Mouse (Mus musculus): ENCODE data around the gene Golph3l. TPM values are rescaled to one million over a fixed set of nuclear protein-coding genes. Genes with fewer than 3 reads are reported as not detected.
"Not testable (repeated sequence)": the region's sequence is repeated elsewhere in the genome, so short reads cannot be mapped to it uniquely, and the experiment has no call there.

The Golph3l gene
- total RNA-seq, 2 experiments from 2014 or later: 41.0 to 48.4 TPM

DNA sequence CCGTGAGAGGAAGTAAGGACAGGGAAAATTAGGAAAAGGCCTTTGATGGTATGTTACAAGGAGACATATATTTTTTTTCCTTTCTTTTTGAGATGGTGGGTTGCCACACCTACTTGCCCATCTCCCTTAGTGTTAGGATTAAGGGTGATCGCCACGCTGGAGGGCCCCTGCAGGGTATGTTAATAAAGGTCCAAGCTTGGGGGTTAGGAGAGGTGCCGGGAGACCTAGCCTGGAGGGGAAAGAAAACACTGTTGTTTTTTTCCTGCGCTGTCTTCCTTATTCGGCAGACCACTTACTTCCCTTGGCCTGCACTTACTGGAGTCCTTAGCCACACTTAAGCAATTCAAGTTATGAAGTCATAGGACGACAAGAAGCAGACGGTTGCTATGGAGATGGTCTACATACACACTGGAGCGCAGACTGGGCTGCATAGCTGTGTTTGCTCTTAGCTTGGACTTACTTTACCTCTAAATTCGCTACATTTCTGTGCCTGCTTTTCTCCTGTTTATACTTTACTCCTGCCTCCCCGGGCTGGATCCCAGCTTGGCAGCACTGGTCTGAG, 64.8 kb downstream of the Golph3l start:
- peak; percentile 56 for ATAC-seq (replicated peaks; ENCODE audit: poor library complexity, severe bottlenecking)

DNA sequence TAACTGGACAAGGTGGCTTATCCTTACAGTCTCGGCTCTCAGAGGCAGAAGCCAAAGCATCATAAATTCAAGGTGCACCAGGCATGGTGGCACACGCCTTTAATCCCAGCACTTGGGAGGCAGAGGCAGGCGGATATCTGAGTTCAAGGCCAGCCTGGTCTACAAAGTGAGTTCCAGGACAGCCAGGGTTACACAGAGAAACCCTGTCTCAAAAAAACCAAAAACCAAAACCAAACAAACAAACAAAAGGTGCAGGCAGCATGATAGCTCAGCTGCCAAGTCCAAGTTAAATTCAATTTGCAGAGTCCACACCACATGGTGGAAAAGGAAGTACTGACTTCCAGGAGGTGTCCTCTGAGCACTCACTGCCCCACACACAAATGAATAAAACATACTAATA, 65.6 kb downstream of the Golph3l start:
- not testable (repeated sequence) for ATAC-seq (replicated peaks; ENCODE audit: poor library complexity, severe bottlenecking)

DNA sequence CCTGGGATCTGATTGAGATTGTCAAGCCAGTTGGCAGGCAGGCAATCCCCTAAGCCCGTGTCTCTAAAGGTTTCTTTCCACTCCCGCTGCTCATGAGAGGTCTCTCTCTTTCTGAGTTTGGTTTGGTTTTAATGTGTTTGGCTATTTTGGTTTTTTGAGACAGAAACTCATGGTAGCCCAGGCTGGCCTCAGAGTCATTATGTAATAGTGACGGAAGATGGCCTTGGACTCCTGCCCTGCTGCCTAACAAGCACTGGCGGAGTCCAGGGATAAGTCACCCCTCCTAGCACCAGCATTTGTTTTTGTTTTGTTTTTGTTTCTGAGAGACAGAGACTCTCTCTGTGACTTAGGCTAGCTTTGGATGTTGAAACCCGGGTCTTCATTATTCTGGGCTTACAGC, 66.7 kb downstream of the Golph3l start:
- no peak for ATAC-seq (replicated peaks; ENCODE audit: poor library complexity, severe bottlenecking)

DNA sequence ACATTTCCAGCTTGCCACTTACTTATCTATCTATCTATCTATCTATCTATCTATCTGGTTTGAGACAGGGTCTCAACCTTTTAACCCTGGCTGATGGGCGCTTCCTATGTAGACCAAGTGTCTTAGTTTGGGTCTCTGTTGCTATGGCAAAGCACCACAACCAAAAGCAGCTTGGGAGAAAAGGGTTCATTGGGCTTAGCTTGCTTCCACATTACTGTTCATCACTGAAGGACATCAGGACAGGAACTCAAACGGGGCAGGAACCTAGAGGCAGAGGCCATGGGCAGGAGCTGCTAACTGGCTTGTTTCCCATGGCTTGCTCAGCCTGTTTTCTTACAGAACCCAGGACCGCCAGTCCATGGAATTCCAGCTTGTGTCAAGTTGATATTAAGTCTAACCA, 68.4 kb downstream of the Golph3l start:
- no peak for ATAC-seq (replicated peaks; ENCODE audit: poor library complexity, severe bottlenecking)

DNA sequence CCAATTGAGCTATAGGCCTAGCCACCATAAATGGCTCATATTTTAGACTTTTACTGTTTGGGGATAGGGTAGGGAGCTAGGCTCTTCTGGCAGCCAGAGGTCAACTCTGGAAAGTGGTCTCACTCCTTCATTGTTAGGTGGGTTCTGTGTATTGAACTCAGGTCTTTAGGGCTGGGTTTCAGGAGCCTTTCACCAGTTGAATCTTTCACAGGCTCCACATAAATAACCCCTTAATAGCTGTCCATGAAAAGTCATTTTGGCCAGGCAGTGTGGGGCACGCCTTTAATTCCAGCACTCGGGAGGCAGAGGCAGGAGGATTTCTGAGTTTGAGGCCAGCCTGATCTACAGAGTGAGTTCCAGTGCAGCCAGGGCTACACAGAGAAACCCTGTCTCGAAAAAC, 69.0 kb downstream of the Golph3l start:
- ATAC-seq (replicated peaks; ENCODE audit: poor library complexity, severe bottlenecking): no peak

DNA sequence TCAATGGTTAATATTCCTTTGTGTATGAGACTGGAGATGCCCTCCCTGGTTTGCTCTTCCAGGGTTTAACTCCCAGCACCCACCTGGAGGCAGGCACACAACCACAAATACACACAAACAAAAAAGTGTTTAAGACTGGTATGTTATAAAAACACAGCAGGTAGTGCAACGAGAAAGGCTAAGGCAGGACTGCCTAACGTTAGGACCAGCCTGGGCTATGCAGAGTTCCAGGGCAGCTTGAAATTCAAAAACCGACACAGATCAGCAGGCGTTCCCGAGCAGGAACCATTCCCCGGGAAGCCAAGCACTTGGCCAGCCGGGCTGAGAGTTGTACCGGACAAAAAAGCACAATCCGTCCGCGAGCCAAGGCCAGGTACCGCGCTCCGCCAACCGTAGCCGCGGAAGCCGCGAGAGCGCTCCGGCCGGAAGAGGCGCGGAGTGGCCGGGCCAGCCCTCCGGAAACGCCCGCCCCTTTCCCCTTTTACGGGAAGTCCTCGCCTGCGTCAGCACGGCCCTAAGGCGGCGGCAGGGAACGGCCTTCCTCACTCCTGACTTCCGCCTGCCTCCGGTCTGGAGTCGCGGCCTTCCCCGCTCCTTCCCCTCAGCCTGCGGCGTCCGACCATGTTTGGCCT, 69.6 kb downstream of the Golph3l start, which contains the start of gene Mcl1:
TSS of gene Mcl1 (plus strand) at position 553 of the 632 bp plus-strand sequence.
- ATAC-seq (replicated peaks; ENCODE audit: poor library complexity, severe bottlenecking): peak; percentile 74

DNA sequence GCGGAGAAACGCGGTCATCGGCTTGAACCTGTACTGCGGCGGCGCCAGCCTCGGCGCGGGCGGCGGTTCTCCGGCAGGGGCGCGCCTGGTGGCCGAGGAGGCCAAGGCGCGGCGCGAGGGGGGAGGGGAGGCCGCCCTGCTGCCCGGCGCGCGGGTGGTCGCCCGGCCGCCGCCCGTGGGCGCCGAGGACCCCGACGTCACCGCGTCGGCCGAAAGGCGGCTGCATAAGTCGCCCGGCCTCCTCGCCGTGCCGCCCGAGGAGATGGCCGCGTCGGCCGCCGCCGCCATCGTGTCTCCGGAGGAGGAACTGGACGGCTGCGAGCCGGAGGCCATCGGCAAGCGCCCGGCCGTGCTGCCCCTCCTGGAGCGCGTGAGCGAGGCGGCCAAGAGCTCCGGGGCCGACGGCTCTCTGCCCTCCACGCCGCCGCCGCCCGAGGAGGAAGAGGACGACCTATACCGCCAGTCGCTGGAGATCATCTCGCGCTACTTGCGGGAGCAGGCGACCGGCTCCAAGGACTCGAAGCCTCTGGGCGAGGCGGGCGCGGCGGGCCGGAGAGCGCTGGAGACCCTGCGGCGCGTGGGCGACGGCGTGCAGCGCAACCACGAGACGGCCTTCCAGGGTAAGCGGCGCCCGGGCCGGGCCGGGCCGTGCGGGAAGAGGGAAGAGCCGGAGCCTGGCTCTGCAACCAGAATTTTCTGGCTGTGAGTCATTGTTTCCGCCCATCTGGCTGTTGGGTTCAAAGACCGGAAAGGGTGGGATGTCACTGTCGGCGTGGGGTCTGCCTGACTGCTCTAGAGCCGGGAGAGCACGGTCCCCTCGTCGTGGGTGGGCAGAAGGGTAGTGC, 70.4 kb downstream of the Golph3l start:
- ATAC-seq (replicated peaks; ENCODE audit: poor library complexity, severe bottlenecking): peak; percentile 38

DNA sequence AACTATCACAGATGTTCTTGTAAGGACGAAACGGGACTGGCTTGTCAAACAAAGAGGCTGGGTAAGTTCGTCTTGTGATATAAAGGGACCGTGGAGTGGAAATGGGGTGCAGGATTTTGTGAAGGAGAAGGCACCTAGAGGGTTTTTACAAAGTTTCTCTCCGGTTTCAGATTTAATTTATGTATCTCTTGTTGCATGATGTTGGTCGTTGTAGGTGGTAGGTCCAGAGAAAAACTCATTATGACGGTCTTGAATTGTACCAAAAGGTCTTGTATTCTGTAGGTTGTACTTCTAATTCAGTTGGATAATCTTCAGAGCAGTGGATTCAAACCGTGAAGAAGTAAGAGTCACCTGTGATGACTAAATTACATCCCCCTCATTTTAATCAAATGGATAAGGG, 71.2 kb downstream of the Golph3l start:
- ATAC-seq (replicated peaks; ENCODE audit: poor library complexity, severe bottlenecking): no peak

DNA sequence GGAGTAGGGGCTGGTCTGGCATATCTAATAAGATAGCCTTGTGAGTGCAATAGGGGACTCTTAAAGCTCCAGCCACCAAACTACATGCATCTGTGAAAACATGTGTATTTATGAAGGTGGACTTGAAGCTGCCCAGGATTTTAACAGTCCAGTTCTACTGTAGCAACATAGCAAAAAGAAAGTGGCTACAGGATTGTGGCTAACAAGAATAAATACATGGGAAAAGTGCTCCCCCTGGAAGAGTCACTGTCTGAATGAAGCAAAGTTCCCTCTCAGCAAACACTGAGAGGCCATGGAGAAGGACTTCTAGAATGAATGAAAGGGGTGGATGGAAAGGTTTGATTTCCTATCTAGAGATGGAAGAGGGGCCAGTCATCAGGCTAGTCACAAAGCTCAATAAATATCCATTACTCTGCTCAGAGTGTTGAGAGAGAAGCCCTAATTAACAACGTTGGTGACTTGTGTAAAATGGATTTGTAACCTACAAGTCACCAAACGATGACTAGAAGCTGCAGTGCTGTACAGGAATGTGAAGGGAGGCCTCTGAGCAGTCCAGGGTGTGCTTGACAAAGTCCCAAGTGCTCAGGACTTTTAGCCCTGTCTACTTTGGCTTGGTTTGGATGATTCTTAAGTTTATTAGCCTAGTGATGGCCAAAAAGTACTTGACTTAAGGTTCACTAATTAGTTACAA, 72.2 kb downstream of the Golph3l start:
- ATAC-seq (replicated peaks; ENCODE audit: poor library complexity, severe bottlenecking): no peak

DNA sequence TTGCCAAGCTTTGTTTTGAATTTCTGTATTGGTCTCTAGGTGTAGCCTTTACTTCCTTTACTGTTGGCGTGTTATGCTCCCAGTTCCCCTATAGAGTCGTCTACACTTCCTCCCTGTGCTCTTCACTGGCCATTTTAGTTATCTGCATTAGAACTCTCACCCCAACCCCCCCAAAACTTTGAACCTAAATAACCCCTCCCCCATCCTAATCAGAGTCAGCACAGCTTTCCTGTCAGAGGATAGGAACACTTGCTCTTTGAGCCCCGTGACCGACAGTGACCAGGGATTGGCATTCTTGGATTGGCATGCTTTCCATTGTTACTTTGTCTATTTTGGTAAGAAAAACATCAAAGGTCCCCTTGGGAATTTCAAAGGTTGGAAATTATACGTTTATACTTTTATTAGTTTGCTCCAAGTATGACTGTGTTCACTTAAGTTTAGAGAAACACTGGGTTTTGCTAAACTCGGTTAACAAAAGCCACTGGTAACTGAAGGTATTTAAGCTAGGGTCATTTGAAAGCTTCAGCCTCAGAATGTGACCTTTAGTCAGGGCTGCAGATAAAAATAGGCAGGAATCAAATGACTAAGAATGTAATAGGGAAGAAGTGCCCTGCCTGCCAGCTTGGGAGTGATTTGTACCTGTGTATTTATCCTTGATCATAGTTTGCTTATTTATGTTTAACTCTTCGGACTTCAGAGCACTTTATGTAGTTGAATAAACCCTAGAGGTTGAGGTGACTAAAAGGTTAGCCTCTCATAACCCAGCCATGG, 73.4 kb downstream of the Golph3l start:
- no peak for ATAC-seq (replicated peaks; ENCODE audit: poor library complexity, severe bottlenecking)

DNA sequence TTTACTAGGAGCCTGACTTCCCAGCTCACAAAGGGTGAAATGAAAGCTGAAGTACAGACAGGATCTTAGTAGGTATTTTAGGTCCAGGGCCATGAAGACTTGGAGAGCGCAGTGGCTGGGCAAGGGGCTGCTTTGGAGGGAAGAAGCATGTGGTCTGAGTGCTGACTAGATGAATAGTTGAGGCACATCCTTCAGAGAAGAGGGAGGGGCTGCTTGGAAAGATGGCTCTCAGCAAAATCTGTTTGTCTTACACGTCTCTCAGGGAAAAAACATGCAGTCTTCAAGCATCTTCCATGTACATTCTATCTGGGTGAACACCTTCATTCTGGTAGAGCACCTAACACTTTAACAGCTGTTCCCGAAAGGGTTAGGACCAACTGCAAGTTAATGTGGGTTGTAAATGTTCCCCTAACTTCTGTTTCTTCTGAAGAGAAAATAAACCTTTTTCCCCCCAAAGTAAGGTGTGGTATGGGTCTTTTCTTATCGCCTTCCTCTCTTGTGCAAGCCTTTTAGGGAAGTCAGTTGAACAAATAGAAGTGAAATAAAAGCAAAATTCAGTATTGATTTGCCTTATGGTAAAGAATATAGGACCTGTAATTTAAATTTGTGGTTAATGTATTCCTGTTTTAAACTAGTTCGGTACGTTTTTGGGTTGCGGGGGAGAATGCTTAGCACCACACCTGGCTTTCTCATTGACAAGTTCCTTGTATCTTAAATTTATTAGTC, 74.2 kb downstream of the Golph3l start:
- ATAC-seq (replicated peaks; ENCODE audit: poor library complexity, severe bottlenecking): no peak

DNA sequence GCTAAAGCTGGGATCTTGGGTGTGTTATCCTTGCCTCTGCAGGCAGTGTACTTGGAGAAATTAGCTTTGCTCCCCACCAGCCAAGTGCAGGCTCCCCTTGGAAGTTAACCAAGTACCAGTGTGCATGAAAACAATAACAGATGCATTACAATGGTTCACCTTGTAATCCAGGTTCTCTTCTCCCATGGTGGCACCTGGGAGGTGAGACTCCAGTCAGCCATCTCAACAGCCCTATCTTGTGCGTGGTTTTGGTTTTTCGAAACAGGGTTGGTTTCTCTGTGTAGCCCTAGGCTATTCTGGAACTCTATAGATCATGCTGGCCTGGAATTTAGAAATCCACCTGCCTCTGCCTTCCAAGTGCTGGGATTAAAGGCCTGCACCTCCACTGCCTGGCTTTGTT, 74.8 kb downstream of the Golph3l start:
- ATAC-seq (replicated peaks; ENCODE audit: poor library complexity, severe bottlenecking): no peak

DNA sequence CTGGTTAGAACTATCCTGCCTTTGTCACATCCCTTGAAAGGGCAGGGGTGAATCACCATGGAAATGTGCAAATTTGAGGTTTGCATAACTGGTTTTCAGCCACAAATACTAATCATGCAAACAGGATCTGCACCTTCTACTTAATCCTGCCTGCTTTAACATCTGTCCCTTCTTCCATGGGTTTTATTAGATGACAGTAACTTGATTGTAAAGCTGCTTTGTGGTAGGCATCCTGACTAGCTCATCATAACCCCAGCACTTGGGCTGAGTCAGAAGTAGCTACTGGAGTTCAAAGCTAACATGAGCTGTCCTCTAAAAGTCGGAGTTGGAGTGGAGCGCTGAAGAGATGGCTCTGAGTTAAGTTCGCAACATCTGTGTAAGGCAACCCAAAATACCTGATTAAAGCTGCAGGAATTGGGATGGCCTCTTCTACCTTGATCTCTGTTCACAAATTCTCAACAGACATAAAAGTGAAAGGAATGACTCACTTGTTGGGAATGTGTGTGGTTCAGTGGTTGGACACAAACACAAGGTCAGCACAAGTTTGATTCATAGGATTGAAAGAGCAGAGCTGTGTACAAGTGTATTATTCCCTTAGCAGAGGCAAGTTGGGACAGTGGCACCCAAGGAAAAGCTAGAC, 75.4 kb downstream of the Golph3l start:
- ATAC-seq (replicated peaks; ENCODE audit: poor library complexity, severe bottlenecking): no peak

DNA sequence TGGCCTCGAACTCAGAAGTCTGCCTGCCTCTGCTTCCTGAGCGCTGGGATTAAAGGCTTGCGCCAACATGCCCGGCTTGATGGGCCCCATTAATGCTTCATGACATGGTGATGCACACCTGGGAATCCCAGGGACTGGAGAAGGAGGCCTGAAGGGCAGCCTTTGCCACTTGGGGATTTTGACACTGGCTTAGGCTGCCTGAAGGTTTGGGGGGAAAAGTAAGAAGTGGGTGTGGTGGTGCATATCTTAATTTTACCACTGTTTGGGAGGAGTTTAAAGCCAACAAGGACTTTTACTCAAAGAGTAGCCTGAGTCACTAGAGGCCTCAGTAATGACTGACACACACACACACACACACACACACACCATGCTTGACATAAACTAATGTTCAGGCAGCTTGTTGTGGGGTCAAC, 76.2 kb downstream of the Golph3l start:
- ATAC-seq (replicated peaks; ENCODE audit: poor library complexity, severe bottlenecking): no peak

DNA sequence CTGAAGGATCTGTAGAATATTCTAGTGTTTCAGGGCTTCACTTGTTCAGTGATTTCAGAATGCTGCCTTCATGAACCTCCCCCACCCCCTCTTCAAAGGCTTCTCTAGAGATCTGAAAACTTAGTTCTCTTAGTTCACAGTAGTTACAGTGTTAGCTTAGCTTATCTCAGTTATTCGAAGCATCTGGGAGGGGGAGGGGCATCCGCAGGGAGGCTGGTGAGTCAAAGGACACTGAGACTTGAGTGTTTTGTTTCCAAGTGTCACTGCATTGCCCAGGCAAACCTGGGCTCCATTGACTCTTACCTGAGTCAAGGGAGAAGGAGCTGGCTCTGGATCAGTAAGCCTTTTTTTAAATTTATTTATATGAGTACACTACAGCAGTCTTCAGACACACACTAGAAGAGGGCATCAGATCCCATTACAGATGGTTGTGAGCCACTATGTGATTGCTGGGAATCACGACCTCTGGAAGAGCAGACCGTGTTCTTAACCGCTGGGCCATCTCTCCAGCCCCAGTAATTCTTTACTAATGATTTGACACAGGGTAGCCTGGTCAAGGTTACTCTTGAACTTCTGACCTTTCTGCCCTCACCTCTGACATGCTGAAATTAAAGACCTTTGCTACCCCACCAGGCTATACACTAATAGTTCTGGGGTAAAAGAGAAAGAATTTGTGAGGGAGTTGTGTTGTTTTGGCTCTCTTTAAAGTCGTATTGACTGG, 77.5 kb downstream of the Golph3l start:
- ATAC-seq (replicated peaks; ENCODE audit: poor library complexity, severe bottlenecking): no peak

DNA sequence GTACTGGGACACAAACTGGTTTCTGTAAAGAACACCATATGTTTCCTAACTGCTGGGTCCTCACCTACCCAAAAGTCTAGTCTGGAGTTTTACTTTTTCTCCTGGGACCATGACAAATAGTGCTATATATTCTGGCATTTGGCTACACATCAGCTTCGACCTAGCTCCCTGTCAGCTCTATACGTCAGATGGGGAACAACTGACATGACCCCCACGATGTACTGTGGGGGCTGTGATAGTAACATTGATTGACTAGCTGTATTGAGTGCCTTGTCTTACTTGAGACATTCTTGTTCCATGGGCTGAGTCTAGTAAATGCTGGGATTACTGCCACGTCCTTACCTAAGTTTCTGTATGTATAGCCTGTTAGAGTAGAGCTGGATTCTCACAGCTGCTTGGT, 78.8 kb downstream of the Golph3l start:
- no peak for ATAC-seq (replicated peaks; ENCODE audit: poor library complexity, severe bottlenecking)

DNA sequence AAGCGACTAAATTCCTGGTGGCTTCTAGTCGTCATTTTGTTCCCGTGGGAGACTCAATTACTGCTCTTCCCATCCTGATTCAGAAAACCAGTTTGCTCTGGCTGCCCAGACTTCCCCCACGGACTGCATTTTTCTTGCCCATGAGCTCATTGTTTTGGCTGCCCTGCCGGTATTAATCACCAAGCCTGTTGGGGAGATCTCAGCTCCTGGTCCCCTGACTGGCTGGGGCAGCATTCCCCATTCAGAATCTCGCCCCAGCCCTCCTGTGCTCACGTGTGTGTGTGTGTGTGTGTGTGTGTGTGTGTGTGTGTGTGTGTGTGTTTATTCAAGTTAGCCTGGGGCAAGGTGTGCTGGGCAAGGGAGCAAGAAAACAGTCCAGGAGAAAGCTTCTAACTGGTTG, 79.3 kb downstream of the Golph3l start:
- ATAC-seq (replicated peaks; ENCODE audit: poor library complexity, severe bottlenecking): no peak

All from granulocyte monocyte progenitor cell, adult 5-6 weeks (primary cell).